Mouse (Mus musculus): ENCODE data around the gene Msi2.

- TF ChIP-seq POLR2A (IDR thresholded peaks at IDR 0.05; ENCODE audit: extremely low read depth, insufficient read depth, low read length) (no peak), CTCF (IDR thresholded peaks at IDR 0.05; ENCODE audit: low read depth, low read length) (no peak)
Observed at GRCm38 (mm10) chr11:88468996-88469395, 249.3 kb downstream of the Msi2 start.
